ENCODE assay signal across 9 mouse cellular contexts in genomic region chr15:82211911-82212751, GRCm38 (mm10). TPM values are rescaled to one million over a fixed set of nuclear protein-coding genes. Genes with fewer than 3 reads are reported as not detected.
A peak's percentile ranks its signal among the peaks of the same experiment; 100 is the strongest.
DNase-seq lines count a peak whose midpoint lies in the region; ATAC-seq and TF ChIP-seq lines count a peak whose summit lies in the region.
"Had no signal": no experiment of that assay in that cellular context is flagged by ENCODE, and none has a peak within 500 bp of the region (broad histone marks: within the 10 kb centered on the region; RNA-seq: fewer than 3 reads in every experiment).

No protein-coding gene starts in this region.

- peaks cover 42% of the 10 kb centered on the region for H3K4me1 ChIP-seq in heart, embryonic 13.5 days
- H3K4me1 ChIP-seq in embryonic facial prominence, embryonic 10.5 days = peaks cover 62% of the 10 kb centered on the region
- peaks cover 17% of the 10 kb centered on the region; the same call in 1 of the 2 replicates for H3K4me1 ChIP-seq in hindbrain, postnatal 0 days (ENCODE audit: insufficient read depth, low read length)
- peaks cover 34% of the 10 kb centered on the region for H3K4me1 ChIP-seq in midbrain, embryonic 15.5 days

- POLR2A ChIA-PET in Patski (lab: Charles Lee) = no interaction called here

- TF ChIP-seq CTCF in Patski (IDR thresholded peaks at IDR 0.05) = no peak
- no peak for TF ChIP-seq CTCF in hindbrain, postnatal 0 days (IDR thresholded peaks at IDR 0.05; ENCODE audit: low read depth)

- no peaks in the 10 kb centered on the region for H3K36me3 ChIP-seq in heart, embryonic 13.5 days
- H3K36me3 ChIP-seq in embryonic facial prominence, embryonic 10.5 days (replicated peaks) = peaks cover 3% of the 10 kb centered on the region; the same call in 1 of the 2 replicates
- H3K36me3 ChIP-seq in hindbrain, postnatal 0 days (ENCODE audit: insufficient read depth, low read length) = no peaks in the 10 kb centered on the region
- no peaks in the 10 kb centered on the region for H3K36me3 ChIP-seq in midbrain, embryonic 15.5 days (replicated peaks)

- intact Hi-C loops in heart, postnatal 36 days (cut with DNase I) = no loop called here
- intact Hi-C loops in left cerebral cortex, postnatal 14 days (cut with DNase I) = no loop called here

- CTCF ChIA-PET in Patski (lab: Charles Lee) = interaction anchor here (1.2 kb wide), 1 partner anchor 16 kb away, joined by 3 read pairs; no protein-coding TSS in a partner anchor

- no peak overlapping the region for H3K27ac ChIP-seq in heart, embryonic 13.5 days (replicated peaks)
- H3K27ac ChIP-seq in embryonic facial prominence, embryonic 10.5 days (replicated peaks) = peak overlapping the region; percentile 55; the same call in 1 of the 2 replicates
- H3K27ac ChIP-seq in hindbrain, postnatal 0 days = no peak overlapping the region
- no peak overlapping the region for H3K27ac ChIP-seq in midbrain, embryonic 15.5 days

- H3K4me3 ChIP-seq in heart, embryonic 13.5 days = peak overlapping the region; percentile 55
- H3K4me3 ChIP-seq in embryonic facial prominence, embryonic 10.5 days = peak overlapping the region; percentile 61
- H3K4me3 ChIP-seq in hindbrain, postnatal 0 days (ENCODE audit: low read length) = peak overlapping the region; percentile 47
- H3K4me3 ChIP-seq in midbrain, embryonic 15.5 days = peak overlapping the region; percentile 37

- H3K9me3 ChIP-seq in heart, embryonic 13.5 days = no peaks in the 10 kb centered on the region
- no peaks in the 10 kb centered on the region for H3K9me3 ChIP-seq in embryonic facial prominence, embryonic 10.5 days
- no peaks in the 10 kb centered on the region for H3K9me3 ChIP-seq in hindbrain, postnatal 0 days (ENCODE audit: low read length)
- H3K9me3 ChIP-seq in midbrain, embryonic 15.5 days = no peaks in the 10 kb centered on the region

- H3K27me3 ChIP-seq in heart, embryonic 13.5 days (replicated peaks) = peaks cover 99% of the 10 kb centered on the region
- H3K27me3 ChIP-seq in Patski = peaks cover 16% of the 10 kb centered on the region
- H3K27me3 ChIP-seq in embryonic facial prominence, embryonic 10.5 days (replicated peaks; ENCODE audit: low read depth, poor library complexity, severe bottlenecking) = peaks cover 100% of the 10 kb centered on the region
- H3K27me3 ChIP-seq in hindbrain, postnatal 0 days (ENCODE audit: insufficient read depth, low read length) = peaks cover 27% of the 10 kb centered on the region
- H3K27me3 ChIP-seq in midbrain, embryonic 15.5 days (replicated peaks) = peaks cover 67% of the 10 kb centered on the region

- in situ Hi-C loops in Patski (cut with MboI; ENCODE audit: low pct_unique_long_range_greater_than_20kb) = no loop called here

- H3K4me2 ChIP-seq in heart, embryonic 13.5 days = peak overlapping the region; percentile 71
- peak overlapping the region; percentile 66 for H3K4me2 ChIP-seq in hindbrain, postnatal 0 days (ENCODE audit: low read depth, low read length)
- peak overlapping the region; percentile 69 for H3K4me2 ChIP-seq in midbrain, embryonic 15.5 days

- DNase-seq in heart, postnatal 36 days = no peak
- no peak for DNase-seq in Patski (ENCODE audit: low read depth, low spot score)
- peak; percentile 67 for DNase-seq in embryonic facial prominence, embryonic 10.5 days (ENCODE audit: low spot score)
- peak; percentile 54 for DNase-seq in hindbrain, postnatal 0 days (ENCODE audit: low spot score)
- DNase-seq in left cerebral cortex, postnatal 14 days (ENCODE audit: low spot score in 2 of 2) = no peak

- no peak for ATAC-seq in heart, embryonic 13.5 days (ENCODE audit: extremely low read depth, insufficient number of reproducible peaks, low FRiP score, low TSS enrichment)
- peak; percentile 29 for ATAC-seq in Patski
- ATAC-seq in hindbrain, postnatal 0 days = peak; percentile 57
- peak; percentile 58 for ATAC-seq in midbrain, embryonic 15.5 days (replicated peaks)
- no peak for ATAC-seq in megakaryocyte-erythroid progenitor cell, adult 5-6 weeks (replicated peaks; ENCODE audit: low FRiP score, low TSS enrichment, poor library complexity, severe bottlenecking)

- peak overlapping the region; percentile 73 for H3K9ac ChIP-seq in heart, embryonic 13.5 days
- H3K9ac ChIP-seq in hindbrain, postnatal 0 days (replicated peaks; ENCODE audit: low read length) = peak overlapping the region; percentile 47
- H3K9ac ChIP-seq in midbrain, embryonic 15.5 days = peak overlapping the region; percentile 12

- under 1% methylated on average over 103 of the region's 112 CpGs for WGBS in heart, embryonic 13.5 days
- WGBS in embryonic facial prominence, embryonic 10.5 days = under 1% methylated on average over 112 of the region's 112 CpGs
- under 1% methylated on average over 100 of the region's 112 CpGs for WGBS in hindbrain, postnatal 0 days
- WGBS in midbrain, embryonic 15.5 days = under 1% methylated on average over 102 of the region's 112 CpGs

RNA-seq across cellular contexts. Expression of gene Shisa8, which starts 0.5 kb away (rescaled TPM):
- 0.17 and 0.21 TPM in 2 replicates for polyA plus RNA-seq in heart, embryonic 13.5 days (2015; fragmentation: Nextera tagmentation; extraction: Ambion mirVana)
- total RNA-seq in heart, postnatal 36 days (2021) = under 1 TPM; 0.14 to 0.19 TPM
- 0.09 TPM for polyA plus RNA-seq in Patski (2021)
- 0.35 and 0.38 TPM in 2 replicates for polyA plus RNA-seq in embryonic facial prominence, embryonic 10.5 days (2016; fragmentation: Nextera tagmentation; extraction: Ambion mirVana)
- total RNA-seq in hindbrain, postnatal 0 days (2014; rRNA removed) = 34.7 and 36.0 TPM in 2 replicates
- polyA plus RNA-seq in hindbrain, postnatal 0 days (2015; fragmentation: Nextera tagmentation; extraction: Ambion mirVana) = 7.5 and 9.2 TPM in 2 replicates
- polyA plus RNA-seq in midbrain, embryonic 15.5 days (2015; fragmentation: Nextera tagmentation; extraction: Ambion mirVana) = 1.1 and 1.5 TPM in 2 replicates
- not detected in 2 replicates for total RNA-seq in megakaryocyte-erythroid progenitor cell, adult 5-6 weeks (2014; fragmentation: Nextera tagmentation)
- total RNA-seq in megakaryocyte-erythroid progenitor cell, adult 5-6 weeks (2017) = not detected in 2 replicates
- total RNA-seq in left cerebral cortex, postnatal 14 days (2021) = 1 to 10 TPM; 4.1 to 4.7 TPM
- total RNA-seq: MEL had no signal

RNA-seq across cellular contexts. Expression of gene Tnfrsf13c, which starts 12.0 kb away (rescaled TPM):
- polyA plus RNA-seq in heart, embryonic 13.5 days (2015; fragmentation: Nextera tagmentation; extraction: Ambion mirVana) = 0.15 TPM in 1 of 2 replicates, not detected in the other
- total RNA-seq in heart, postnatal 36 days (2021) = under 1 TPM; 0.28 to 0.30 TPM
- 0.03 TPM for polyA plus RNA-seq in Patski (2021)
- 0.10 and 0.75 TPM in 2 replicates for polyA plus RNA-seq in embryonic facial prominence, embryonic 10.5 days (2016; fragmentation: Nextera tagmentation; extraction: Ambion mirVana)
- total RNA-seq in hindbrain, postnatal 0 days (2014; rRNA removed) = 0.29 and 5.6 TPM in 2 replicates
- polyA plus RNA-seq in hindbrain, postnatal 0 days (2015; fragmentation: Nextera tagmentation; extraction: Ambion mirVana) = 0.34 and 0.42 TPM in 2 replicates
- 0.08 and 0.26 TPM in 2 replicates for polyA plus RNA-seq in midbrain, embryonic 15.5 days (2015; fragmentation: Nextera tagmentation; extraction: Ambion mirVana)
- total RNA-seq in megakaryocyte-erythroid progenitor cell, adult 5-6 weeks (2014; fragmentation: Nextera tagmentation) = 0.49 and 1.2 TPM in 2 replicates
- total RNA-seq in megakaryocyte-erythroid progenitor cell, adult 5-6 weeks (2017) = 0.46 and 0.75 TPM in 2 replicates
- under 1 TPM; 0.27 to 0.35 TPM for total RNA-seq in left cerebral cortex, postnatal 14 days (2021)

RNA-seq across cellular contexts. Expression of gene Cenpm, which starts 32.4 kb away (rescaled TPM):
- polyA plus RNA-seq in heart, embryonic 13.5 days (2015; fragmentation: Nextera tagmentation; extraction: Ambion mirVana) = 61.5 and 71.1 TPM in 2 replicates
- under 1 TPM; 0.42 to 0.51 TPM for total RNA-seq in heart, postnatal 36 days (2021)
- polyA plus RNA-seq in Patski (2021) = 17.7 TPM
- polyA plus RNA-seq in embryonic facial prominence, embryonic 10.5 days (2016; fragmentation: Nextera tagmentation; extraction: Ambion mirVana) = 81.5 and 82.5 TPM in 2 replicates
- 15.0 and 16.2 TPM in 2 replicates for total RNA-seq in hindbrain, postnatal 0 days (2014; rRNA removed)
- polyA plus RNA-seq in hindbrain, postnatal 0 days (2015; fragmentation: Nextera tagmentation; extraction: Ambion mirVana) = 23.0 and 27.6 TPM in 2 replicates
- polyA plus RNA-seq in midbrain, embryonic 15.5 days (2015; fragmentation: Nextera tagmentation; extraction: Ambion mirVana) = 10.7 and 13.6 TPM in 2 replicates
- total RNA-seq in megakaryocyte-erythroid progenitor cell, adult 5-6 weeks (2014; fragmentation: Nextera tagmentation) = 20.7 and 53.8 TPM in 2 replicates
- 19.0 and 23.2 TPM in 2 replicates for total RNA-seq in megakaryocyte-erythroid progenitor cell, adult 5-6 weeks (2017)
- total RNA-seq in left cerebral cortex, postnatal 14 days (2021) = 1 to 10 TPM; 3.3 to 5.0 TPM

RNA-seq across cellular contexts. Expression of gene 1500009C09Rik, which starts 40.1 kb away (rescaled TPM):
- polyA plus RNA-seq in heart, embryonic 13.5 days (2015; fragmentation: Nextera tagmentation; extraction: Ambion mirVana) = 0.09 TPM in 1 of 2 replicates, not detected in the other
- total RNA-seq in heart, postnatal 36 days (2021) = not detected
- polyA plus RNA-seq in Patski (2021) = not detected
- polyA plus RNA-seq in embryonic facial prominence, embryonic 10.5 days (2016; fragmentation: Nextera tagmentation; extraction: Ambion mirVana) = not detected in 2 replicates
- total RNA-seq in hindbrain, postnatal 0 days (2014; rRNA removed) = 116 and 127 TPM in 2 replicates
- polyA plus RNA-seq in hindbrain, postnatal 0 days (2015; fragmentation: Nextera tagmentation; extraction: Ambion mirVana) = 12.5 and 13.9 TPM in 2 replicates
- 22.6 and 24.0 TPM in 2 replicates for polyA plus RNA-seq in midbrain, embryonic 15.5 days (2015; fragmentation: Nextera tagmentation; extraction: Ambion mirVana)
- not detected in 2 replicates for total RNA-seq in megakaryocyte-erythroid progenitor cell, adult 5-6 weeks (2014; fragmentation: Nextera tagmentation)
- not detected in 2 replicates for total RNA-seq in megakaryocyte-erythroid progenitor cell, adult 5-6 weeks (2017)
- 100 to 1,000 TPM; 104 TPM for total RNA-seq in left cerebral cortex, postnatal 14 days (2021)
- total RNA-seq: MEL had no signal

Comparison
In these comparisons a context has a peak if more than half of its experiments do, and no peak if none do; other contexts are left out.
1. ATAC-seq: peak in Patski (single experiment), hindbrain, postnatal 0 days (single experiment) and midbrain, embryonic 15.5 days (single experiment); none in heart, embryonic 13.5 days (single experiment) and megakaryocyte-erythroid progenitor cell, adult 5-6 weeks (single experiment).
2. H3K9ac ChIP-seq: peak in every context shown above with its lines; median percentile 73 in heart, embryonic 13.5 days; 47 in hindbrain, postnatal 0 days; 12 in midbrain, embryonic 15.5 days.
3. DNase-seq: peak in embryonic facial prominence, embryonic 10.5 days (single experiment) and hindbrain, postnatal 0 days (single experiment); none in heart, postnatal 36 days (0 of 2), Patski (single experiment) and left cerebral cortex, postnatal 14 days (0 of 2).
4. Peak in every context shown above with its lines, with median percentiles within 50 percentile points of each other: H3K4me2 ChIP-seq and H3K4me3 ChIP-seq.